ENCODE assay signal across 8 mouse cellular contexts in genomic region chr17:55944866-55945682, GRCm38 (mm10). TPM values are rescaled to one million over a fixed set of nuclear protein-coding genes. Genes with fewer than 3 reads are reported as not detected.
DNase-seq lines count a peak whose midpoint lies in the region; ATAC-seq and TF ChIP-seq lines count a peak whose summit lies in the region.
"Not testable (repeated sequence)": the region's sequence is repeated elsewhere in the genome, so short reads cannot be mapped to it uniquely, and the experiment has no call there.

No protein-coding gene starts in this region.

- H3K4me2 ChIP-seq in forebrain, embryonic 16.5 days (ENCODE audit: low read length), result peak overlapping the region; percentile 79
- peak overlapping the region; percentile 76 for H3K4me2 ChIP-seq in lung, embryonic 14.5 days

- intact Hi-C loops in heart, postnatal 36 days (cut with DNase I), result loop anchor here (5.0 kb wide), 1 partner anchor 243 kb away; no protein-coding TSS in a partner anchor

- H3K4me1 ChIP-seq in forebrain, embryonic 16.5 days (replicated peaks; ENCODE audit: control insufficient read depth, insufficient read depth, low read length); lung, embryonic 14.5 days (ENCODE audit: insufficient read depth): not testable (repeated sequence)

- H3K27ac ChIP-seq in forebrain, embryonic 16.5 days (ENCODE audit: low read length), result peak overlapping the region; percentile 88
- peak overlapping the region; percentile 84 for H3K27ac ChIP-seq in lung, embryonic 14.5 days (ENCODE audit: low read depth)

- ATAC-seq in forebrain, embryonic 16.5 days, result peak; percentile 99
- ATAC-seq in lung, embryonic 14.5 days (ENCODE audit: insufficient read depth), result peak; percentile 98
- peak; percentile 97 for ATAC-seq in neutrophil, adult 5-6 weeks (ENCODE audit: extremely low read depth, insufficient number of reproducible peaks, low FRiP score, poor library complexity, severe bottlenecking)

- not testable (repeated sequence) for TF ChIP-seq CTCF in lung, embryonic 14.5 days (IDR thresholded peaks at IDR 0.05; ENCODE audit: low read depth)

- H3K36me3 ChIP-seq in forebrain, embryonic 16.5 days (ENCODE audit: control insufficient read depth, insufficient read depth); lung, embryonic 14.5 days (ENCODE audit: insufficient read depth): not testable (repeated sequence)

- H3K27me3 ChIP-seq in forebrain, embryonic 16.5 days (replicated peaks; ENCODE audit: control insufficient read depth, insufficient read depth, low read length); lung, embryonic 14.5 days (ENCODE audit: insufficient read depth, low read length): not testable (repeated sequence)

- H3K4me3 ChIP-seq in forebrain, embryonic 16.5 days (replicated peaks; ENCODE audit: low read length), result peak overlapping the region; percentile 52
- peak overlapping the region; percentile 46 for H3K4me3 ChIP-seq in lung, embryonic 14.5 days (ENCODE audit: low read depth, low read length)

- DNase-seq in ES-CJ7 (ENCODE audit: low read depth, low spot score), result peak; percentile 91
- DNase-seq in cerebellum, adult 11-12 months, result peak; percentile 96
- peak; percentile 90 to 91 for DNase-seq in heart, postnatal 36 days
- DNase-seq in layer of hippocampus, adult 8-10 months (ENCODE audit: low spot score in 2 of 2), result peak; percentile 95 to 96
- peak; percentile 82 for DNase-seq in lung, embryonic 14.5 days
- peak; percentile 68 to 80 for DNase-seq in thymus, adult 18-20 months

- H3K9me3 ChIP-seq in forebrain, embryonic 16.5 days (ENCODE audit: control insufficient read depth, low read length); lung, embryonic 14.5 days (ENCODE audit: low read depth, low read length): not testable (repeated sequence)

- H3K9ac ChIP-seq in forebrain, embryonic 16.5 days (replicated peaks; ENCODE audit: low read depth, low read length), result peak overlapping the region; percentile 65
- H3K9ac ChIP-seq in lung, embryonic 14.5 days, result peak overlapping the region; percentile 56

- under 1% methylated on average over 54 of the region's 56 CpGs for WGBS in forebrain, embryonic 16.5 days
- under 1% methylated on average over 56 of the region's 56 CpGs for WGBS in lung, embryonic 14.5 days

RNA-seq across cellular contexts. Expression of gene Zfp119b, which starts 4.2 kb away (rescaled TPM):
- 6.7 and 8.3 TPM in 2 replicates for polyA plus RNA-seq in forebrain, embryonic 16.5 days (2015; fragmentation: Nextera tagmentation; extraction: Ambion mirVana)
- total RNA-seq in heart, postnatal 36 days (2021), result 1 to 10 TPM; 3.7 to 4.3 TPM
- 1 to 10 TPM; 3.3 to 5.6 (median 3.8) TPM for total RNA-seq in layer of hippocampus, adult 8-10 months (2022)
- polyA plus RNA-seq in lung, embryonic 14.5 days (2014; fragmentation: Nextera tagmentation; extraction: Ambion mirVana), result 5.1 and 5.4 TPM in 2 replicates
- total RNA-seq in neutrophil, adult 5-6 weeks (2017), result 14.4 and 17.6 TPM in 2 replicates

RNA-seq across cellular contexts. Expression of gene Ebi3, which starts 7.4 kb away (rescaled TPM):
- polyA plus RNA-seq in forebrain, embryonic 16.5 days (2015; fragmentation: Nextera tagmentation; extraction: Ambion mirVana), result 3.0 and 4.2 TPM in 2 replicates
- total RNA-seq in heart, postnatal 36 days (2021), result 1 to 10 TPM in 1 of 2 experiments, under 1 TPM in 1; 0.78 to 1.6 TPM
- total RNA-seq in layer of hippocampus, adult 8-10 months (2022), result 1 to 10 TPM; 1.2 to 3.2 (median 1.8) TPM
- polyA plus RNA-seq in lung, embryonic 14.5 days (2014; fragmentation: Nextera tagmentation; extraction: Ambion mirVana), result 0.84 and 1.7 TPM in 2 replicates
- total RNA-seq in neutrophil, adult 5-6 weeks (2017), result 19.0 and 30.3 TPM in 2 replicates

RNA-seq across cellular contexts. Expression of gene Yju2, which starts 13.8 kb away (rescaled TPM):
- 26.8 and 27.0 TPM in 2 replicates for polyA plus RNA-seq in forebrain, embryonic 16.5 days (2015; fragmentation: Nextera tagmentation; extraction: Ambion mirVana)
- 1 to 10 TPM; 8.8 to 9.5 TPM for total RNA-seq in heart, postnatal 36 days (2021)
- total RNA-seq in layer of hippocampus, adult 8-10 months (2022), result 10 to 100 TPM; 16.9 to 19.1 (median 18.9) TPM
- polyA plus RNA-seq in lung, embryonic 14.5 days (2014; fragmentation: Nextera tagmentation; extraction: Ambion mirVana), result 21.8 and 22.0 TPM in 2 replicates
- total RNA-seq in neutrophil, adult 5-6 weeks (2017), result 19.8 and 20.5 TPM in 2 replicates

RNA-seq across cellular contexts. Expression of gene Shd, which starts 25.2 kb away (rescaled TPM):
- polyA plus RNA-seq in forebrain, embryonic 16.5 days (2015; fragmentation: Nextera tagmentation; extraction: Ambion mirVana), result 98.2 and 129 TPM in 2 replicates
- total RNA-seq in heart, postnatal 36 days (2021), result under 1 TPM; 0.72 to 0.87 TPM
- total RNA-seq in layer of hippocampus, adult 8-10 months (2022), result 10 to 100 TPM; 24.3 to 29.0 (median 26.8) TPM
- polyA plus RNA-seq in lung, embryonic 14.5 days (2014; fragmentation: Nextera tagmentation; extraction: Ambion mirVana), result 11.4 and 12.0 TPM in 2 replicates
- 1.4 and 1.7 TPM in 2 replicates for total RNA-seq in neutrophil, adult 5-6 weeks (2017)

RNA-seq across cellular contexts. Expression of gene Fsd1, which starts 41.2 kb away (rescaled TPM):
- polyA plus RNA-seq in forebrain, embryonic 16.5 days (2015; fragmentation: Nextera tagmentation; extraction: Ambion mirVana), result 144 and 179 TPM in 2 replicates
- total RNA-seq in heart, postnatal 36 days (2021), result not detected
- 10 to 100 TPM; 68.1 to 83.4 (median 76.2) TPM for total RNA-seq in layer of hippocampus, adult 8-10 months (2022)
- polyA plus RNA-seq in lung, embryonic 14.5 days (2014; fragmentation: Nextera tagmentation; extraction: Ambion mirVana), result 6.6 and 11.5 TPM in 2 replicates
- not detected in 2 replicates for total RNA-seq in neutrophil, adult 5-6 weeks (2017)

Comparison
In these comparisons a context has a peak if more than half of its experiments do, and no peak if none do; other contexts are left out.
1. Peak in every context shown above with its lines: DNase-seq, ATAC-seq, H3K4me3 ChIP-seq and H3K27ac ChIP-seq.